8 mouse cellular contexts compared by ENCODE assay signal in the genomic region with DNA sequence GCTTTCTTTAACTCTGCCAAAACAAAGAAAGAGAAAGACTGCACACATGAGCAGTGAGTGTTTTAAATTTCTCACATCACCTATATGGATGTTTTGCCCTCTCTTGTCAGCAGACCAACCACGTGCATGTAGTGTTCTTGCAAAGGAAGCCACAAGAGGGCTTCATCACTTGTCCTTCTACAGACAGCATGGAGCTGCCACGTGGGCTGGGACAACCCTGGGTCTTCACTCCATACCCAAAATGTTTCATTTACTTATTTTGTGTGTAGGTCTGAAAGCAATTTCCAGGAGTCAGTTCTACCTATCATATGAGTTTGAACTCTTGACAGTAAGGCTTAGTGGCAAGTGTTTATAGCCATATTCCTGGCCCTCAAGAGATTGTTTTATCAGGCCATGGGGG. TPM values are rescaled to one million over a fixed set of nuclear protein-coding genes. Genes with fewer than 3 reads are reported as not detected.
DNase-seq lines count a peak whose midpoint lies in the region; ATAC-seq and TF ChIP-seq lines count a peak whose summit lies in the region.

No protein-coding gene starts in this region.

- no peak for TF ChIP-seq EP300 in CH12.LX (IDR thresholded peaks at IDR 0.05; ENCODE audit: low read length)

- 1% methylated on average over 2 of the region's 2 CpGs for WGBS in hindbrain, embryonic 15.5 days
- WGBS in macrophage (ENCODE audit: missing documents) = 0% methylated on average over 2 of the region's 2 CpGs

- peak in 1 of 2 experiments; percentile 54; a peak in 2 of 4 replicates for TF ChIP-seq CTCF in CH12.LX (conservative IDR thresholded peaks at IDR 0.05 in 1 of 2, IDR thresholded peaks at IDR 0.05 in 1 of 2; ENCODE audit: low read depth in 2 of 2, low read length in 2 of 2)

- H3K27ac ChIP-seq in CH12.LX (ENCODE audit: insufficient read depth, low read depth) = no peak overlapping the region
- H3K27ac ChIP-seq in hindbrain, embryonic 15.5 days (replicated peaks) = no peak overlapping the region
- H3K27ac ChIP-seq in macrophage = peak overlapping the region; percentile 81

- dilution Hi-C loops in CH12.LX (cut with MboI; ENCODE audit: extremely low pct_ligation_motif_present, extremely low pct_unique_long_range_greater_than_20kb, low sequenced_read_pairs) = no loop called here

- no peak; the same call in 1 of the 2 replicates for TF ChIP-seq RAD21 in CH12.LX (IDR thresholded peaks at IDR 0.05; ENCODE audit: low read depth, low read length)

- H3K36me3 ChIP-seq in CH12.LX (replicated peaks in 1 of 2; ENCODE audit: control insufficient read depth in 1 of 2, insufficient read depth in 1 of 2, low read length in 1 of 2) = peaks cover 40 to 56% of the 10 kb centered on the region in 2 experiments
- H3K36me3 ChIP-seq in hindbrain, embryonic 15.5 days = peaks cover 45% of the 10 kb centered on the region
- H3K36me3 ChIP-seq in macrophage (ENCODE audit: inconsistent target) = peaks cover 33% of the 10 kb centered on the region

- H3K9ac ChIP-seq in CH12.LX (ENCODE audit: insufficient read depth, low read depth) = peak overlapping the region; percentile 98
- H3K9ac ChIP-seq in hindbrain, embryonic 15.5 days = peak overlapping the region; percentile 93

- peak overlapping the region; percentile 99 for H3K4me2 ChIP-seq in CH12.LX (ENCODE audit: insufficient read depth, low read depth, poor library complexity, severe bottlenecking)
- peak overlapping the region; percentile 82 for H3K4me2 ChIP-seq in hindbrain, embryonic 15.5 days

- TF ChIP-seq POLR2A in CH12.LX (IDR thresholded peaks at IDR 0.05; ENCODE audit: low read depth, low read length) = peak; percentile 42; the same call in 1 of the 2 replicates

- H3K27me3 ChIP-seq in CH12.LX (replicated peaks) = no peaks in the 10 kb centered on the region
- no peaks in the 10 kb centered on the region for H3K27me3 ChIP-seq in hindbrain, embryonic 15.5 days

- DNase-seq in 3T3-L1 (ENCODE audit: low read depth, low spot score) (peak; percentile 69), CH12.LX (ENCODE audit: extremely low read depth) (peak; percentile 78)
- peak; percentile 46 for DNase-seq in embryo, embryonic 9.5 days (ENCODE audit: extremely low spot score)
- DNase-seq in thymus, postnatal 14 days = peak; percentile 32
- DNase-seq in right cerebral cortex, postnatal 14 days = no peak
- DNase-seq in ovary, postnatal 14 days (ENCODE audit: low spot score) = no peak

- no peak for ATAC-seq in hindbrain, embryonic 15.5 days (ENCODE audit: low FRiP score, low read depth)

- in situ Hi-C loops in CH12.LX (cut with MboI; ENCODE audit: low pct_ligation_motif_present, low pct_unique_long_range_greater_than_20kb, low sequenced_read_pairs) = no loop called here

- H3K79me2 ChIP-seq in CH12.LX (replicated peaks; ENCODE audit: control insufficient read depth, extremely low read depth, insufficient read depth, poor library complexity, severe bottlenecking) = peaks cover 62% of the 10 kb centered on the region
- H3K79me2 ChIP-seq in macrophage (ENCODE audit: inconsistent target) = peaks cover 66% of the 10 kb centered on the region

- no peaks in the 10 kb centered on the region for H3K9me3 ChIP-seq in CH12.LX (replicated peaks; ENCODE audit: low read length)
- no peaks in the 10 kb centered on the region for H3K9me3 ChIP-seq in hindbrain, embryonic 15.5 days

- H3K4me3 ChIP-seq in CH12.LX (replicated peaks in 1 of 3; ENCODE audit: low read depth in 2 of 3, low read length in 2 of 3, poor library complexity in 1 of 3) (peak overlapping the region; percentile 96 to 99 (median 98)), macrophage (ENCODE audit: inconsistent target) (peak overlapping the region; percentile 89)
- H3K4me3 ChIP-seq in hindbrain, embryonic 15.5 days = peak overlapping the region; percentile 70

- H3K4me1 ChIP-seq in CH12.LX (ENCODE audit: control insufficient read depth in 1 of 2, insufficient read depth in 2 of 2) = peaks cover 9 to 56% of the 10 kb centered on the region in 2 experiments
- H3K4me1 ChIP-seq in hindbrain, embryonic 15.5 days (replicated peaks) = peaks cover 30% of the 10 kb centered on the region

TF ChIP-seq in CH12.LX, 34 proteins besides CTCF, POLR2A, EP300 and RAD21 (continues in another document):
- TF ChIP-seq TCF12 (IDR thresholded peaks at IDR 0.05; ENCODE audit: low read depth, low read length) (0 out of 2 replicates have a peak, but pooled peaks have one; percentile 16), TBP (conservative IDR thresholded peaks at IDR 0.05; ENCODE audit: low read depth, low read length) (0 out of 2 replicates have a peak, but pooled peaks have one; percentile 35), IRF4 (IDR thresholded peaks at IDR 0.05; ENCODE audit: low read depth, low read length) (0 out of 2 replicates have a peak, but pooled peaks have one; percentile 47), E2F4 (IDR thresholded peaks at IDR 0.05; ENCODE audit: insufficient replicate concordance, low read depth, low read length) (no peak), MXI1 (IDR thresholded peaks at IDR 0.05; ENCODE audit: low read depth, low read length) (peak; percentile 100), GABPA (IDR thresholded peaks at IDR 0.05; ENCODE audit: insufficient replicate concordance, low read depth, low read length) (no peak), CHD1 (IDR thresholded peaks at IDR 0.05; ENCODE audit: low read depth, low read length) (0 out of 2 replicates have a peak, but pooled peaks have one; percentile 15), MAZ (IDR thresholded peaks at IDR 0.05; ENCODE audit: low read depth, low read length) (no peak), USF1 (IDR thresholded peaks at IDR 0.05; ENCODE audit: low read depth, low read length) (peak; percentile 42), MEF2A (IDR thresholded peaks at IDR 0.05; ENCODE audit: borderline replicate concordance, low read depth, low read length) (no peak; the same call in 1 of the 2 replicates), SMC3 (IDR thresholded peaks at IDR 0.05; ENCODE audit: low read depth, low read length) (no peak), USF2 (conservative IDR thresholded peaks at IDR 0.05; ENCODE audit: low read depth, low read length) (peak; percentile 18; the same call in 1 of the 2 replicates), HCFC1 (IDR thresholded peaks at IDR 0.05; ENCODE audit: low read depth, low read length) (peak; percentile 38; the same call in 1 of the 2 replicates), MAX (IDR thresholded peaks at IDR 0.05; ENCODE audit: low read length) (peak; percentile 100), NELFE (IDR thresholded peaks at IDR 0.05; ENCODE audit: low read depth, low read length) (0 out of 2 replicates have a peak, but pooled peaks have one; percentile 25), KAT2A (IDR thresholded peaks at IDR 0.05; ENCODE audit: insufficient replicate concordance, low read length) (0 out of 2 replicates have a peak, but pooled peaks have one; percentile 16), PAX5 (IDR thresholded peaks at IDR 0.05; ENCODE audit: low read length) (no peak), SIN3A (IDR thresholded peaks at IDR 0.05; ENCODE audit: low read length) (peak; percentile 97), BHLHE40 (IDR thresholded peaks at IDR 0.05; ENCODE audit: low read depth, low read length) (peak; percentile 84), JUND (conservative IDR thresholded peaks at IDR 0.05; ENCODE audit: low read depth, low read length) (no peak), MYC (IDR thresholded peaks at IDR 0.05; ENCODE audit: low read depth, low read length) (peak; percentile 100)

RNA-seq across cellular contexts. Expression of gene Pbrm1, which starts 1.1 kb away (rescaled TPM):
- total RNA-seq in CH12.LX (2012; rRNA removed) = 20.4 and 25.6 TPM in 2 replicates
- total RNA-seq in CH12.LX (2014; rRNA removed) = 22.6 and 24.6 TPM in 2 replicates
- 22.5 and 28.8 TPM in 2 replicates for polyA plus RNA-seq in CH12.LX (2012; ENCODE audit: insufficient read length, low read depth)
- polyA plus RNA-seq in hindbrain, embryonic 15.5 days (2015; fragmentation: Nextera tagmentation; extraction: Ambion mirVana) = 117 and 124 TPM in 2 replicates
- total RNA-seq in macrophage (2018; cell fraction: chromatin; rRNA removed) = 100 to 1,000 TPM in 23 of 26 experiments, 10 to 100 TPM in 3; 73.5 to 177 (median 129) TPM
- total RNA-seq in macrophage (2018; cell fraction: cytosol; rRNA removed) = 10 to 100 TPM; 24.4 to 54.3 (median 35.3) TPM
- total RNA-seq in macrophage (2018; cell fraction: nucleus; rRNA removed) = 100 to 1,000 TPM in 4 of 26 experiments, 10 to 100 TPM in 22; 47.5 to 124 (median 69.4) TPM
- 19.0 to 25.4 TPM (median 21.5 TPM) in 3 replicates for polyA plus RNA-seq in macrophage (2018)

RNA-seq across cellular contexts. Expression of gene Gnl3, which starts 1.1 kb away (rescaled TPM):
- total RNA-seq in CH12.LX (2012; rRNA removed) (136 and 207 TPM in 2 replicates), CH12.LX (2014; rRNA removed) (321 and 385 TPM in 2 replicates)
- polyA plus RNA-seq in CH12.LX (2012; ENCODE audit: insufficient read length, low read depth) (364 and 365 TPM in 2 replicates), macrophage (2018) (29.0 to 64.4 TPM (median 63.1 TPM) in 3 replicates)
- 49.0 and 51.8 TPM in 2 replicates for polyA plus RNA-seq in hindbrain, embryonic 15.5 days (2015; fragmentation: Nextera tagmentation; extraction: Ambion mirVana)
- 100 to 1,000 TPM in 21 of 26 experiments, 10 to 100 TPM in 5; 36.0 to 200 (median 116) TPM for total RNA-seq in macrophage (2018; cell fraction: chromatin; rRNA removed)
- 10 to 100 TPM; 13.4 to 31.4 (median 21.3) TPM for total RNA-seq in macrophage (2018; cell fraction: cytosol; rRNA removed)
- 100 to 1,000 TPM in 4 of 26 experiments, 10 to 100 TPM in 22; 39.2 to 215 (median 62.6) TPM for total RNA-seq in macrophage (2018; cell fraction: nucleus; rRNA removed)

RNA-seq across cellular contexts. Expression of gene Spcs1, which starts 16.4 kb away (rescaled TPM):
- total RNA-seq in CH12.LX (2012; rRNA removed) (150 and 179 TPM in 2 replicates), CH12.LX (2014; rRNA removed) (344 and 351 TPM in 2 replicates)
- polyA plus RNA-seq in CH12.LX (2012; ENCODE audit: insufficient read length, low read depth) (176 and 181 TPM in 2 replicates), macrophage (2018) (227 to 384 TPM (median 331 TPM) in 3 replicates)
- polyA plus RNA-seq in hindbrain, embryonic 15.5 days (2015; fragmentation: Nextera tagmentation; extraction: Ambion mirVana) = 323 and 340 TPM in 2 replicates
- total RNA-seq in macrophage (2018; cell fraction: chromatin; rRNA removed) = 10 to 100 TPM in 22 of 26 experiments, 1 to 10 TPM in 4; 7.4 to 46.0 (median 17.0) TPM
- total RNA-seq in macrophage (2018; cell fraction: cytosol; rRNA removed) = 100 to 1,000 TPM; 208 to 300 (median 243) TPM
- 100 to 1,000 TPM in 1 of 26 experiments, 10 to 100 TPM in 25; 28.6 to 104 (median 62.5) TPM for total RNA-seq in macrophage (2018; cell fraction: nucleus; rRNA removed)

RNA-seq across cellular contexts. Expression of gene Glt8d1, which starts 16.7 kb away (rescaled TPM):
- 12.6 and 13.8 TPM in 2 replicates for total RNA-seq in CH12.LX (2012; rRNA removed)
- 22.5 and 24.9 TPM in 2 replicates for total RNA-seq in CH12.LX (2014; rRNA removed)
- 11.1 and 11.7 TPM in 2 replicates for polyA plus RNA-seq in CH12.LX (2012; ENCODE audit: insufficient read length, low read depth)
- 60.4 and 61.2 TPM in 2 replicates for polyA plus RNA-seq in hindbrain, embryonic 15.5 days (2015; fragmentation: Nextera tagmentation; extraction: Ambion mirVana)
- total RNA-seq in macrophage (2018; cell fraction: chromatin; rRNA removed) = 10 to 100 TPM; 42.3 to 95.3 (median 64.0) TPM
- total RNA-seq in macrophage (2018; cell fraction: cytosol; rRNA removed) = 10 to 100 TPM; 15.7 to 33.1 (median 21.5) TPM
- total RNA-seq in macrophage (2018; cell fraction: nucleus; rRNA removed) = 100 to 1,000 TPM in 1 of 26 experiments, 10 to 100 TPM in 25; 41.3 to 102 (median 59.5) TPM
- 25.5 to 38.1 TPM (median 30.8 TPM) in 3 replicates for polyA plus RNA-seq in macrophage (2018)

Comparison
In these comparisons a context has a peak if more than half of its experiments do, and no peak if none do; other contexts are left out.
1. DNase-seq: peak in 3T3-L1 (single experiment), CH12.LX (single experiment), embryo, embryonic 9.5 days (single experiment) and thymus, postnatal 14 days (single experiment); none in right cerebral cortex, postnatal 14 days (single experiment) and ovary, postnatal 14 days (single experiment).
2. Peak in every context shown above with its lines, with median percentiles within 50 percentile points of each other: H3K4me3 ChIP-seq.